Mouse (Mus musculus): Measurements from ENCODE around the gene Mical2.

Gene Mical2

DNA sequence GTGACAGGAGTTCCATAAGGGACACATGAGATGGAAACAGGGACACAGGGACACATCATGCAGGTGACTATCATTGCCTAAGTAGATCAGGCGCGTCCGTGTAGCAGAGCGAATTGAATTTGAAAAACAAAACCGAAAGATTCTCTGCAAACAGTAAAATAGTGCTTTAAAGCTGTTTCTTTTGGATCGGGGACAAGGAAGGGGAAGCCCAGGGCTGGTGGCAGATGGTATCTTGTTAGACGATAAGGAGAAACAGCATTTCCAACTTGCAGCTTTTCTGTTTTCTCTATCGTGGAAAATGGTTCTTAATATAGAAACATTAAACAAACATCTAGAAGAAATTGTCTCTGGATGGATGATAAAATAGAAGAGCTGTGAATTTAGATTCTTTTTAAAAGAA is 179.9 kb downstream of the Mical2 start:
- ATAC-seq (ENCODE audit: low TSS enrichment) = 0 out of 2 replicates have a peak, but pooled peaks have one; percentile 13

DNA sequence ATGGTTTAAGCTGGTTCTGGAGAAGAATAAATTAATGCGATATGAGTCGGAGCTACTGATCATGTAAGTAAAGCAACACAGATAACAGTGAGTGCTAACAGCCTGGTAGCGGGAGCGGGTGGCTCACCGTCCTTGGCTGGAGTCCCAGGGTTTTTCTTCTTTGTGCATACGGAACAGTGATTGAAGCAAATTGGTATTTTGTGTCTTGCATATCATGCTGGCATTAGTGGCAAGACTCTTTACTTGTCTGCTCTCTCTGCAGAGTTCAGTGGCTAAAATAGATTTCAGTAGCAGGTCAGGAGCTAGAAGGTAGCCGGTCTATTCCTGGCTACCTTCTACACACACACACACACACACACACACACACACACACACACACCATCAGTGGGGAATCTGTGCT is 181.9 kb downstream of the Mical2 start:
- ATAC-seq (ENCODE audit: low TSS enrichment) = peak; percentile 52; the same call in 1 of the 2 replicates

DNA sequence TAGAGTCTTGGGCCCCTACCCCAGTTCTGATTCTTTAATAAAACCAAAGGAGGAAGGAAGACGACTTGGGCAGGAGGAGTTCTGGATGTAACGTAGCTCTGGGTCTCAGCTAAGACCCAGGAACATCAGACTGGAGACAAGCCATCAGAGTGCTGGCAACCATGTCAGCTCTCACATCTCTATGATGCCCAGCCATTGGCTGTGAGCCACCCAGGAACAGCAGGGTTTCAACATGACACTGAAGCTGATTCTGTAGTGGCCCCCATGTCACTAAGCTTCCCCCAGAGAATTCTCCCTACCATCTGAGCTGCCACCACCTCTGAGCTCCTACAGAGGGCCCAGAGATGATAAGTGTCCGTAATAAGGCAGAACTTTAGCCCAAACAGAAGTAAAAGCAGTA is 184.3 kb downstream of the Mical2 start:
- ATAC-seq (ENCODE audit: low TSS enrichment) = no peak

DNA sequence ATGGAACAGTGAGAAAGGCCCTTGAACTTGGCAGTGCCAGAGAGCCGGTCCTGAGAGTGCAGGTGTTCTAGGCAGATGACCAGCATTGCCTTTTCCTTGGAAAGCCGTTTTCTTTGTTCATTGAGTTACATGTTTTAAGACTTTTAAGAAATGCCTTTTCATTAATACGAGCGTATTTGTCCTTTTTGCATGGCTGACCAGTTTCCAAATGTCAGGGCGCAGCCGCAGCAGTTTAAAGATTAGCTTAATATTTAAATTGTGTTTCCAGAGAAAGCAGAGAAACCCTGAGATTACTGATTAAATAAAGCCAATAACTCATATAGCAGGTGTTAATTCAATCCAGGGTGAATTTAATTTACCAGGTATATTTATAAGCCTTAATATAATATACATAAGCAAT is 187.6 kb downstream of the Mical2 start:
- no peak for ATAC-seq (ENCODE audit: low TSS enrichment)

DNA sequence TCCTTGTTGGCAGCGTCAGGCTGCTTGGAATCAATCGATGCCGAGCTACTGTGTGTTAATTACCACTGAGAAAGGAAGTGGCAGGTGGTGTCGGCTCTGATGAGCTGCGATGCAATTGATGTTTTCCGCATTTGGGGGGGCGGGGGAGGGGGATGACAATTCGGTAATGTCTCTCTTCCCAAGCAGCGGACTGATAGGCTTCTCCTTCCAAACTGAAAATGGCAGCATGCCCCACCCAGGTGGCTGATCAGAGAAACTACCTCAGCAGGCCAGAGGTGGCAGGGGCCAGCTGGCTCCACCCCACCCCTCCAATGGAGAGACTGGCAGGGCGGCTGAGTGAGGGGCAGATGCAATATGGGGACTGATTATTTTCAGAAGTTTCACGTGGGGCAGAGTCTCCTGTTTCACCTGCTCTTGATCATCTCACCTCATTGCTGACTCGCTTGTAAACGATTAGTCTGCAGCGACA is 190.4 kb downstream of the Mical2 start:
- no peak for ATAC-seq (ENCODE audit: low TSS enrichment)

DNA sequence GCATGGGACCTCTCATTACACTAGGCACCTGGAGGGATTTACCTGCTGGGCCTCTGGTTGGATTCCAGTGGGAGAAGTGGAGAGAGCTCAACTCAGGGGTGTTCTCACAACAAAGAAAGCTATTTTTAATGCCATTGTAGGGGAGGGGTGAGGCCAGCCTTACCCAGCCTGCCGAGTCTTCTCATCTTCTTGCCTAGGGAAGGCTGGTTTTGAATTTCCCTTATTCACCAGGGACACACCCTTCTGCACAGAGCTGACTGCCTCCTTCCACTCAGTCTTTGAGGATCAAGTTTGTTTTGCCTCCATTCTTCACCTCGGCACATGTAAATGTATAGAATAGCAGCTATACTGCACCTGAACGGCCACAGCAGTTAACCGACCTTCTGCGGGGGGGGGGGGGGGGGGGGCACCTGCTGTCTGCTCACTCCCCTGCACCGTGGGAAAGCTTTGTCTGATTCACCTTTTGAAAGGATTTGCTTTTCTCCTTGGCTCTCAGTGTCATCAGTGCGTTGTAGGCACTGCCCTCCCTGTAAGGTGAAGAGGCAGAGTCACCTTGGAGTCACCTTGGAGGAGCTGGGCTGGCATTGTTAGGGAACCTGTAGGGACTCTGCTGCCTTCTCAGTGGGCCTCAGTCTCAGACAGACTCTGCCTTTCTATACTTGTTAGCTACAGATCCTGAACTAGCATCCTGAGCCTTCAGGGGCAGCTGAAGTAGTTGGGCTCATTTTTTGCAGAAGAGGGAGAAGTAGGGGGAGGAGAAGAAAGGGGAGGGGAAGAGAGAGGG is 191.3 kb downstream of the Mical2 start:
- no peak for ATAC-seq (ENCODE audit: low TSS enrichment)

DNA sequence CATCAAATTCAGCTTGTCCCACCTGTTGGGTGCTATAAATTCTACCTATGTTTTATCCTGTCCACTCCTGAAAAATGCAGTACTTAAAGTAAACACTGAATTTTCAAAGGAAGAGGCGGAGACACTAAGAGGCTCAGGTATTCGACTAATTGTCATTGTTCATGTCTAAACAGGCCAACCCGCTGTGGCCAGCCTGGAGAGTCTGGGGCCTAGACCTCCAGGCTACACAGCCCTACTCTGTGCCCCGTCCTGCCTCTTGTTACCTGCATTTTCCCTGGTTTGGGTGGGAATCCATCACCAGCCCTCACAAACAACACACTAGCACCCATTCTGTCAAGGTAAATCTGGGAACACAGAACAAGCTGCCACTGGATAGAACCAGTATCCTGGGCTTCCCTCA is 191.9 kb downstream of the Mical2 start:
- ATAC-seq (ENCODE audit: low TSS enrichment) = no peak

DNA sequence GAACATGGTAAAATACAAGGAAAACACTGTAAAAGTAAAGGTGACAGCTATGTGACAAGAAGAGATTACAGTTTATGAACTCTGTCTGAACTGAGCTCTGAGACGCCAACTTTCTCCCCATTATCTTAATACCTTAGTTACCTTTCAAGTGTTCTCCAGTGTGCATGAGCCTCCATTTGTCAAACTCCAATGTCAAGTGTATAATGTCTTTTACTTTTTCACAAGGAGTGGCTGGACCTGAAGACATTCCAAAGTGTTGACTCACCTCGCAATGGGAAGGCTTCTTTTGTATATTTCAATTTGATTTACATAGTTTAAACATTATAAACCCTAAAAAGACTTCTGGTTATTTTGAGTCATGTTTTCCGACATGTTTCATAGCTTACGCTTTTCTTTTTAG is 197.8 kb downstream of the Mical2 start:
- no peak for ATAC-seq (ENCODE audit: low TSS enrichment)

DNA sequence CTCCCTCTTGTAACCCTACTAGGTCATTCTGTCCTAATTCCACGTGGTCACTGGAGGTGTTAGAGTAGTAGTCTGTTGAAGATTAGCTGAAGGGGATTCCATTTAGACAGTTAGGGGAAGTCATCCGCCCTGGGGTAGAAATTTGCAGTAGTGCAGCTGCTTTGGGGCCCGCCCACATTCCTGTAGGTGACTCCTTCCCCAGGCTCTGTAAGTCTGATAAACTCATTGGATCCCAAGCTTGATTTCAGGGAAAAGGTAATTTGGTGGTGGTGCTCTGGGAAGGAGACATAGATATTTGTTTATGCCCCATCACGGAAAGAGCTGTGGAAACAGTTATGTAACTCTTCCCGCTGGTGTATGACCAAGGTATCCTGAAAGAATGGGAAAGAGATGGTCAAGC is 201.2 kb downstream of the Mical2 start:
- no peak for ATAC-seq (ENCODE audit: low TSS enrichment)

DNA sequence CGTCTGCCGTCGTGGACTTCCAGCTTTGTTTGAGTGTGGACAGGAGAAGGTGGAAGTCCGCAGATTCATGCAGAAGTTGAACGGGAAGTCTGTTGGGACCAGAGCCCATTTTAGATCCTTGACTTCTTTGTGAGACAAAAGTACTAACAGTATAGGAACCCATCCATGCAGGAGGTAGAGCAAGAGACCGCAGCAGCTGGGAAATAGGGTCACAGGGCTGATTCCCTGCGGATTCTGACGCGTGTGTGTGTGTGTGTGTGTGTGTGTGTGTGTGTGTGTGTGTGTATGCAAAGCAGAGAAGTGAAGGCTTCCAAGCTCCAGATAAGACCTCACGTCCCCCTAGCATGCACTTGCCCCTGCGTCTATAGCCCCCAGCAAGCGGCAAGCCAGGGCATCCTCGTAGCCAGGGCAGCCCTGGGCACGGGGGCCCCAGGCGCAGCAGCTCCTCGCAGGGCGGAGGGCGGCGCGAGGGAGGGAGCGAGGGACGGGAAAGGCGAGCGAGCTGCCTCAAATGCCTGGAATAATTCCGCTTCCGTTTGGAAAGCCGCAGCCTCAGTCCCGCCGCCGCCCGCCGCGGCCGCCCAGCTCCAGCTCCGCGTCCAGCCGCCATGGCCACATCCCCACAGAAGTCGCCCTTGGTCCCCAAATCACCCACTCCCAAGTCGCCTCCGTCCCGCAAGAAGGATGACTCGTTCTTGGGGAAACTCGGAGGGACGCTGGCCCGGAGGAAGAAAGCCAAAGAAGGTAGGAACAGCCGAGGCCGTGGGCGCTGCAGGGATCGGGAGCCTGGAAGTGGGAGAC is 201.9 kb downstream of the Mical2 start, which contains the start of gene Parva:
Gene Parva (plus strand): TSS at position 149 of the 801 bp plus-strand sequence.
- peak; percentile 90 for ATAC-seq (ENCODE audit: low TSS enrichment)

DNA sequence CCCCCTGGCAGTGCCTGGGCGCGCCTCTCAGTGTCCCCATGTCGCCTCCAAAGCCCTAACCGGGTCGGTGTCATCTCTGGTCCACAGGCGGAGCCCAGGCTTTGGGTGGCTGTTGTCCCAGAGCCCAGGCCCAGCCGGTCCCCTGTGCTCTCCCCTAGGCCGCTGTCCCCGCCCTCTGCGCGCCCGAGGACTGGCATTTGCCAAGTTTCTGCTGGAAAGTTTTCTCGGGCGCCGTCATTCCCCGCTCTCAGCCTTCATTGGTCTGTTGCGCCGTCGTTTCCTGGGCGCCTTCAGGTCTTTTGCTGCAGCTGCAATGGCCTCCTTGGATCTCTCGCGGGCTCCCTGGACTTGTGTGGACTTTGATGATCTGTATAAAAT is 202.5 kb downstream of the Mical2 start:
- peak; percentile 93 for ATAC-seq (ENCODE audit: low TSS enrichment)

DNA sequence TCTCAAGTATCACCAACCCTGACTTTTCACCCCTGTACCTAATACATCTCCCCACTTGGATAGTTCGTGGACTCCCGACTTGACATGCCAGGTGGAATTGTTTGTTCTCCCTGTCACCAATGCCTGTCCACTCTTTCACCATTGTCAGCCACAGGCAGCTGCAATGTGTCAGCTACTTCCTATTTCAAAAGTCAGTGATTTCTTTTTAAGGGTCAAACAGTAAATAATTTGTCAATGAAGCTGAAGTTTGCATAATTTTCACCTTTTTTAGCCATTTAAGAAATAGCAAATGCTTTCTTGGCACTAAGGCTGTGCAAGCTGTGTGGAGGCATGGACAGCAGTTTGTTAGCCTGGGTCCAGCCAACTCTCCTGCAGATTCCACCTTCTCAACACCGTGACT is 214.2 kb downstream of the Mical2 start:
- no peak for ATAC-seq (ENCODE audit: low TSS enrichment)

DNA sequence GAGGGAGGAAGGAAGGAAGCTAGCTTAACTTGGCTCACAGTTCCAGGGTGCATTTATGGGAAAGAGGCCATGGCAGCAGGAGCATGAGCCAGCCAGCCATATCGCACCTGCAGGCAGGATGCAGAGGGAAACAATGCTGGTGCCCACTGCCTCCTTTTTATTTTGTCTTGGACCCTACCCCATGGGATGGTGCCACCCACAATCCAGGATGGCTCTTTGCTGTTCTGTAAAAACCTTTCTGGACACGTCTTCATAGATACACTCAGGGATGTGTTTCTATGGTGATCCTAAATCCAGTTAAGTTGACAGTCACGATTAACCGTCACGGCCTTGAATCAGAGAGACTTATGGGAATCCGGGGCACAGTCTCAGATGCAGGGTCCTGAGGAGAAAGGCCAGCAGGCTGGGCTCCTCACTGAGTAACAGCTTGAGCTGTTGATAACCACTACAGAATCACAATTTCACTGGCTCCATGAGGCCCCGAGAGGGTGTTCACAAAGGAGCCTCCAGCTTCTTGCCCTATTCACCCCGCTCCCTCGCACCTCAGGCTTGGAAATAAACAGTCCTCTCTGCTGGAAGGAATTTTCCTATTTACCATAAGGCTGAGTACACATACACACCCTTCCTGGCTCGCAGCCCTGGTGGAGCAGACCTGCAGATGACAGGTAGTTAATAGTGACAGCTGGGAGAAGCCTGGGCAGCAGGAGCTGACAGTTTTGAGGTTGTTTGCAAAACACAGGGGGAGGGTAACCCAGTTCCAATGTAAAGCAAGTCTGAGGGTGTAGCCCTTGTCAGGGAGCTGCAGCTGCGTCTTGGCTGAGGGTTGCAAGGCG is 218.7 kb downstream of the Mical2 start:
- ATAC-seq (ENCODE audit: low TSS enrichment) = no peak

DNA sequence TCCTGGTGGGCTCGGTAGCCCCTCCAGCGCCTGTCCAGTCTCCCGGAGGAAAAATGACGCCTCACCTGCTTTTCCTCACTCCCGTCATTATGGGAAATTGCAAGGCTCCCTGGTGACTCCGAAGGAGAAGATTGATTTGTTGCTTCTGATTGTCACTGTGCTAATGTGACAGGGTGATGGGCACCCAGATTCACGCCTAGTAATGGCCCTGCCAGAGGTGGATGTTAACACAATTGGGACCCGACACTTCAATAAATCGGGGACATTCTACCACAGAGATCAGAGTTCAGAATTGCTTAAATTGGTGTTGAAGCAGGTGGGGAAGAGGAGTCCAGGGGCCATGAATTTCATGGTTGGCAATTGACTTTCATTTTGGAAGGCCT is 219.3 kb downstream of the Mical2 start:
- ATAC-seq (ENCODE audit: low TSS enrichment) = no peak

DNA sequence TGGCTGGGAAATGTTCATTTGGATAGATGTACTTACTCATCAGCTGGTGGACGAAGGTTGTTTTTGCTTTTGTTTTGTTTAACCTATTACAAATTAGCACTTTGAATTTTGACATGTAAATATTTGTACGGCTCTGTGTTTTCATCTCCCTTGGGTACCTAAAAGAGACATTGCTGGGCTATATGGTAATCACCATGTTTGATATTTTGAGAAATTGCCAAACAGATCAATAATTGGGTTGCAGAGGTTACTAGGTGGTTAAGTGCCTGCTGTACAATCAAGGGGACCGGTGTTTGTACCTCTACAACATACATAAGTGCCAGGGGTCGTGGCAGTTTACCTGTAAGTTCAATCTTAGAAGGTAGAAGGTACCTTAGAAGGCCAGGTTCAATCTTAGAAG is 220.8 kb downstream of the Mical2 start:
- no peak for ATAC-seq (ENCODE audit: low TSS enrichment)

DNA sequence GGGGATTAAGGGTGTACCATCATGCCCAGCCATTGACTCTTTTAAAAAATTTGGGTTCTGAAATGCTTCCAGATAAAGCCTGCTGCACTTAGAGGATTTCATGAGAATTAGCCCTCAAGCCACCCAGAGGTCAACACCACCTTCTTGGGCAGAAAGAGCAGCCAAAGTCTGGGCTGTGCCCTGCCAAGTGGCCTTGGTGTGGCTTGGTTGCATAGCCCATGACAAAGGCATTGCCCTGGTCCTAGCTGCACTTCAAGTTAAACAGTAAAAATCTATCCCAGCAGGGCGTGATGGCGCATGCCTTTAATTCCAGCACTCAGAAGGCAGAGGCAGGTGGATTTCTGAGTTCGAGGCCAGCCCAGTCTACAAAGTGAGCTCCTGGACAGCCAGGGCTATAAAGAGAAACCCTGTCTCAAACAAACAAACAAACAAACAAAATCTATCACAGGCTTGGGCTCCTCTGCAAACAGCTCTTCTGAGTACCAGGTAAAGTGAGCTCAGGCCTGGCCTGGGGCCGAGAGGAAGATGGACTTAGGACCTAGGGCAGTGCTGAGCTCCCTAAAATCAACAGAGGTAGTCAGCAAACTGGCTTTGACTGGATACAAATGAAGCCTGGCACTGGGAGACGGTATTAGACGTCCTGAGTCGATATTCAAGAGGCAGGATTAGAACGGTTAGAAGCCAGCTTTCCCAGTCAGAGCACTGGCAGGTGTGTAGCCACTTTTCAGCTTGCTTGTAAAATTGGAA is 224.5 kb downstream of the Mical2 start:
- ATAC-seq (ENCODE audit: low TSS enrichment) = no peak

DNA sequence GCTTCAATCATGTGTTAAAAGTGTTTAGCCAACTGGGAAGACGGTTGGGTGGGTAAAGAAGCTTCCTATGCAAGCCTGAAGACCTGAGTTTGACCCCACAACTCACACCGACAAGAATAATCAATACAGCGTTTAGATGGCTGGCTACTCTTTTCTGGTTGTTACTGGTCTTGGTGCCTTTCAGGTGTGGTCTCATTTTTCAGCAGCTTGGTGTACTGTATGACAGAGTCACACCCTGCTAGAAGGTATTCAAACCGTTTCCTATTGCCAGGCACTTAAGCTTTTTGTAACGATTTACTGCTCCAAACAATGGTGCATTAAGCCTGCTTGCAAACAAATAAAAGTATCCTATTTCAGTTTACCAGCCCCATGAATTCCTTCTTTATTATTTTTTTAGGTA is 226.8 kb downstream of the Mical2 start:
- no peak for ATAC-seq (ENCODE audit: low TSS enrichment)

DNA sequence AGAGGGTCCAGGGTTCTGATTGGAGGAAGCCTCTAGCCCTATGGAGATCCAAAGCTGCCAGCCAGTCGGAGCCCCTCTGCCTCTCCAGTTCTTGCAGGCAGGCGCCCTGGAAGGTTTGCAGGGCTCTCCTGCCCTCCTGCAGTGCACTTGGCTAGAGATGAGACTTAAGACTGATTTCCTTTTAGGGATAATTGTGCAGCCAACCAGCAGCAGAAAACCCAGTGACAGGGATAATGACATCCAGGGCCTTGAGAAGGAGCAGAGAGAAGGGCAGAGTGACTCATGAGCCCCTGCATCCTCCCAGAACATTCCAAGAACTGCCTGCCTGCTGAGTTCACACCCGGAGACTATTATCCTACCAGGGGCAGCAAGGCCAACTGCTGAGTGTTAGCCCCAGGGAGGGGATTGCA is 228.2 kb downstream of the Mical2 start:
- ATAC-seq (ENCODE audit: low TSS enrichment) = no peak

DNA sequence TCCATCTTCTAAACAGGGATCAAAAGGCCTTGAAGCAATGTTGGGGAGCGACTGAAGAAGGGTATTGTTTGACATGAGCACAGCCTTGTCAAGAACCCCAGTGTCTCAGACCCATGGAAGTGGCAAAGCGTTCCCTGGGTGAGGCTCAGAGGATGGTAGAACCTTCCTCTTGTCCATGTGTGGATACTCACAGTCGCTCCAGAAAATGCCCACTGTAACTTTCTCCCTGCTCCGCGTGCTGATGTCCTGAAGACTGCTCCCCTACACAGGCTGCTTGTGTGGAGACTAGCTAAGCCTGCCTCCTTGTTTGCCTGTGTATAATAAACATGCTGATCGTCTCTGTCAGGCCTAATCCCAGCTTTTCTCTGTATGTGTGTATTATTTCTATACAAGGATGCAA is 228.7 kb downstream of the Mical2 start:
- no peak for ATAC-seq (ENCODE audit: low TSS enrichment)

DNA sequence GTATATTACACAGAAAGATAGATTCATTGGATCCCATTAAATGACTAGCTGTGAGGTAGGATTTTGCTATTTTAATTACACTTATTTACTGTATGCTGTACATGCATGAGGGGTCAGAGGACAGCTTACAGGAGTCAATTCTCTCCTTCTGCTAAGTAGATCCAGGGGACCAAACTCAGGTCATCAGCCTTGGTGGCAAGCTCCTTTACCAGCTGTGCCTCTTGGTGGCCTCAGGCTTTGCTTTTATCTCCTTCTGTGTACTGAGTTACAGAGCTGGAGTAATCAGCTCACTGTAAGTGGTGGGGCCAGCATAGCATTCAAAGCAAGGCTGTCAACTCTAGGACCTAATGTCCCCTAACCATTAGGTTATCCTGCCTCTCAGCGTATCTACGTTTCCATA is 229.3 kb downstream of the Mical2 start:
- ATAC-seq (ENCODE audit: low TSS enrichment) = no peak

DNA sequence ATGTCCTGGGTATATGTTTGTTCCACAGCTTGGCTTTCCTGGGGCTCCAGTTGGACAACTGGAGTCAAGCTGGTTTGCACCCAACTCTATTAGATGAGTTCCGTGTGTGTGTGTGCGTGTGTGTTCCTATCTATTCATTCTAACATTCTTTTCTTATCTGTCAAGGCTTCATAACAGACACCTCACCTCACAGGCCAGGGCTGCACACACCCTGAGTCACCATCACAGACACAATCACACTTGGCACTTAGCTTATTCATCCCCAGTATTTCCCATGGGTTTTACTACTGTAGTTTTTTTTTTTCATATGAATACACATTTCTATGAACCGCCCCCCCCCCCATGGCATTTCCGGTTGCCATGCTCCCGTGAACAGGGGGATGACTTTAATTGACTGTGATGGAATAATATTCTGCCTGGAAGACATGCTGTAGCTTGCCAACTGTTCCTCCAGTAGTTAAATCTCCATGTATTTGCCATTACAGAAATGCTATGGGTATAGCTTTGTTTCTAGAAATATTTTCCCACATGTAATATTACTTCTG is 230.0 kb downstream of the Mical2 start:
- no peak for ATAC-seq (ENCODE audit: low TSS enrichment)
